Mouse (Mus musculus): ENCODE results near the gene Mip. TPM values are rescaled to one million over a fixed set of nuclear protein-coding genes. Genes with fewer than 3 reads are reported as not detected.
"Not testable (repeated sequence)": the region's sequence is repeated elsewhere in the genome, so short reads cannot be mapped to it uniquely, and the experiment has no call there.

Gene Mip
- polyA plus RNA-seq, 1 experiment: not detected

DNA sequence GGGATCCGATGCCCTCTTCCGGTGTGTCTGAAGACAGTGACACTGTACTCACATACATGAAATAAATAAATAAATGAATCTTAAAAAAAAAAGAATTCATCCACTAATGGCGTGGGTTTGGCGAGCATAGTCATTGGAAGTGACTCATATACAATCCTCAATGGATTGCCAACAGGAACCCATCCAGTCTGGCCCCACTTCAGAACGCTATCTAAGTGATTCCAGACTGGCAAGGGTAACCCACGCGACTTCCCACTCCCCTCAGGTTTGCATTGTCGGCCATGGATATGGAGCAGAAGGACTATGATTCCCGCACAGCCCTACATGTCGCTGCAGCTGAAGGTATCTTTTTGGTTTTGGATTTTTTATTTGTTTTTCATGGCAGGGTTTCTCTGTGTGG lies 17.3 kb upstream of the Mip start:
- TF ChIP-seq CTCF (IDR thresholded peaks at IDR 0.05; ENCODE audit: insufficient read depth, low read depth, low read length): no peak
- no peak for TF ChIP-seq POLR2A (IDR thresholded peaks at IDR 0.05; ENCODE audit: insufficient read depth, low read depth, low read length)
- Histone ChIP-seq H3K4me1 (ENCODE audit: control insufficient read depth, insufficient read depth, low read length) (peaks cover 9% of the 10 kb centered on the region), H3K4me3 (ENCODE audit: insufficient read depth, low read depth, low read length) (no peak overlapping the region), H3K27ac (ENCODE audit: insufficient read depth, low read depth, low read length) (no peak overlapping the region)
- 87% methylated on average over 10 of the region's 10 CpGs for WGBS

DNA sequence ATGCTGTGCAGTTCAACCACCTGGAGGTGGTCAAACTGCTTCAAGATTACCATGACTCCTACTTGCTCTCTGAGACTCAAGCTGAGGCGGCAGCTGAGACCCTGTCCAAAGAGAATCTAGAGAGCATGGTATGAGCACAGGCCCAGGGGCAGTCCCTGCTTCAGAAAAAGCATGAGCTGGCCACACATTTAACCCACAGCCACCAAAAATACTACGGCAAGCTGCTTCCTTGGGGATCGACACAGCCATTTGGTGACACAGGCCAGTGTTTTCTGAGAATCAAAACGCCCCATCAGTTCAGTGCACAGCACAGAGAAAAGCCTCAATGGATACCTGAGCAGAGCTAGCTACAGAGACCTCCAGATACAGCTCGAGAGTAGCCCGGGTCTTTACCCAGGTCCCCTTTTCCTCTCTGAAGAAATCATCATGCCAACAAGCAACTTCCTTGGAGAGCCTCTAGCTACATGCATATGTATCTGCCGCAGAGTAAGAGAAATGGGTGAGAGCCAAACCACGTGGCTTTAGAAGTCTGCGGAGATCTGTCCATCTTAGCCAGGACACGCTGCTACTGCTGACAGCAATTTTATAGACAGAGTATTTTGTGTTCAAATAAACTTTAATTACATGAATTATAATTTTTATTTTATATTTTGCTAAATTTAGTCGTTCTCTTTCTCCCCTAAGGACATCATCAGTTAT lies 16.2 kb upstream of the Mip start:
- no peak overlapping the region for H3K27ac ChIP-seq (ENCODE audit: insufficient read depth, low read depth, low read length)
- H3K4me1 ChIP-seq (ENCODE audit: control insufficient read depth, insufficient read depth, low read length): peaks cover 9% of the 10 kb centered on the region
- no peak overlapping the region for H3K4me3 ChIP-seq (ENCODE audit: insufficient read depth, low read depth, low read length)
- TF ChIP-seq CTCF (IDR thresholded peaks at IDR 0.05; ENCODE audit: insufficient read depth, low read depth, low read length) (no peak), POLR2A (IDR thresholded peaks at IDR 0.05; ENCODE audit: insufficient read depth, low read depth, low read length) (no peak)
- 92% methylated on average over 11 of the region's 11 CpGs for WGBS

DNA sequence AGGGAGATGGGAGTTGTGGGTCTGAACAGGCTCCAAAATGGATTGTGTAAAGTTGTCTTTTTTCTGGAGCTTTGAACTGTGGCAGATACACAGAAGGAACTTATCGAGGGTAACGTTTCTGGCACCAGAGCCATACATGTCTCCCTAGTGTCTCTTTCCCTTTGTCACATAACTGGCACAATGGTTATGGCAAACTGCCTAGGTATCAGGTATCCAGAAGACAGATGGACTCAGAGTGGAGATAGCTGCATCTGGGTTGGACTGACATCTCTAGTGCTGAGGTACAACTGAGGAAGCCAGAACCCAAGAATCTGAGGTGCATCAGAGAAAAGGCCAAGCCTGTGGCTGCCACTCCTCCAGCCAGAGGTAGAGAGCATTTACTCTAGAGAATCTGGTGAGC lies 15.5 kb upstream of the Mip start:
- Histone ChIP-seq H3K4me1 (ENCODE audit: control insufficient read depth, insufficient read depth, low read length) (peaks cover 9% of the 10 kb centered on the region), H3K27ac (ENCODE audit: insufficient read depth, low read depth, low read length) (no peak overlapping the region), H3K4me3 (ENCODE audit: insufficient read depth, low read depth, low read length) (no peak overlapping the region)
- TF ChIP-seq POLR2A (IDR thresholded peaks at IDR 0.05; ENCODE audit: insufficient read depth, low read depth, low read length) (no peak), CTCF (IDR thresholded peaks at IDR 0.05; ENCODE audit: insufficient read depth, low read depth, low read length) (no peak)
- 84% methylated on average over 2 of the region's 2 CpGs for WGBS

DNA sequence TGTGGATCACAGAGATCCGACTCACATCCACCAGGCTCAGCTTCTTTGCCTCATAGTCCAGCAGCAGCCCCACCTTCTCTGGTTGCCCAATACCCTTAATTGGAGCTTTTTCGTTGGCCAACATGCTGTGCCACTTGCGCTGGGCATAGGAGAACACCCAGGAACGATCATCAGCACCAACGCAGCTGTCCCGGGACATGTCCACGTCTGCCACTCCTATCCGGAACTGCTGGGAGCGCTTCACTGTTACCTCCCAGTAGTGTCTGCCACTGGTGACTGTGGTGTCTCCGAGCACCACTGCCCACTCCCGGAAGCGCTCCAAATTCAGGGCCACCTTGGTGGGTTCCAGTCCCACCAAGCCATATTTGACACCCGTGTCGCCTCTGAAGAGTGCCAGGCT lies 14.7 kb upstream of the Mip start:
- WGBS: 15% methylated on average over 14 of the region's 14 CpGs
- Histone ChIP-seq H3K4me1 (ENCODE audit: control insufficient read depth, insufficient read depth, low read length) (peaks cover 9% of the 10 kb centered on the region), H3K4me3 (ENCODE audit: insufficient read depth, low read depth, low read length) (peak overlapping the region; percentile 62), H3K27ac (ENCODE audit: insufficient read depth, low read depth, low read length) (no peak overlapping the region)
- TF ChIP-seq POLR2A (IDR thresholded peaks at IDR 0.05; ENCODE audit: insufficient read depth, low read depth, low read length) (no peak), CTCF (IDR thresholded peaks at IDR 0.05; ENCODE audit: insufficient read depth, low read depth, low read length) (no peak)

DNA sequence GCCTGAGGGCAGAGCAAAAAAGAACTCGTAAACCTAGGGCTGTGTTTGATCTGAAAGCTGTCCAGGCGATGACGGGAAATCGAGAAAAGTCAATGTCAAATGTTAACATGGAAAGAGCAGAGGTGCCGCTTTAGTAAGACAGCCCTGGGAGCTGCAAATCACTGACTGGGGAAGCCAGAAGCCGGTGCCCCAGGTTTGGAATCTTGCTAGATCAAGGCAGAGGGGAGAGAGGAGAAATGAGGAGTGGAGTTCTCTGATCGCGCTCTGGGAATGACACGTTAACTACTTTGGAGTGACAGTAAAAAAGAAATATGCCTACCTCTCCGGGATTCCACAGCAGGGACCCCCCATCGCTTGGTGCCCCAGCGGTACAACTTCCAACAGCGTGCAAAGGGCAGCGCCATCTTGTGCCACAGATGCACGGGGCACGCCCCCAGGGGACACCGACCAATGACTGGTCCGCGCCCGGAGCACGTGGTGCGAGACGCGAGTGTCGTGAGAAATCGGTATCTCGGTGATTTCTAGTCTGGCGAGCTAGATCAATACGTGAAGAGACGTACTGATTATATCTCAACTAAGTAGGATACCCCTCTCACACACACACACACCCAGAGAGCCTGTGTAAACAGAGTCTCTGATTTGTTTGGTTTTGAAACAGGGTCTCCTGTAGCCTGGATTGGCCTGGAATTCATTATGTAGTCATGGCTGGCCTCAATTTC lies 14.1 kb upstream of the Mip start, which contains the start of gene Spryd4:
TSS of gene Spryd4 (minus strand) at position 418 of the 719 bp plus-strand sequence.
- no peak for TF ChIP-seq CTCF (IDR thresholded peaks at IDR 0.05; ENCODE audit: insufficient read depth, low read depth, low read length)
- peak; percentile 56; the same call in 1 of the 2 replicates for TF ChIP-seq POLR2A (IDR thresholded peaks at IDR 0.05; ENCODE audit: insufficient read depth, low read depth, low read length)
- under 1% methylated on average over 30 of the region's 30 CpGs for WGBS
- H3K27ac ChIP-seq (ENCODE audit: insufficient read depth, low read depth, low read length): peak within 1 kb of the TSS; percentile 67; the same call in 1 of the 2 replicates
- H3K4me3 ChIP-seq (ENCODE audit: insufficient read depth, low read depth, low read length): peak within 1 kb of the TSS; percentile 62
- H3K4me1 ChIP-seq (ENCODE audit: control insufficient read depth, insufficient read depth, low read length): peaks cover 9% of the 10 kb centered on the region

DNA sequence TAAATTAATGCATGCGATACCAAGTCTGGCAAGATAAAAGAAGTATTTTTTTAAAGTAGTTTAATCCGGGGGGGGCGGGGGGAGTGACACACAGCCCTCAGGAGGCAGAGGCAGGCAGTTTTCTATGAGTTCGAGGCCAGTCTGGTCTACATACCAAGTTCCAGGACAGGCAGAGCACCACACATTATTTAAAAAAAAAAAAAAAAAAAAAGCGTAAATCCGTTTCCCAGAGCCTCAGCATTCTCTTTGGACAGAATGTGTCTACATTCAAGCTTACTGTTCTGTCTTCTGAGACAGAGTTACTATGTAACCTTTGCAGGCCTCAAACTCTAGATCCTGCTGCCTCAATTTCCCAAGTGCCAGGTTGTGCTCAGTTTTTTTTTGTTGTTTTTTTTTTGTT lies 13.5 kb upstream of the Mip start:
- Histone ChIP-seq H3K27ac (ENCODE audit: insufficient read depth, low read depth, low read length) (0 out of 2 replicates have a peak overlapping the region, but pooled peaks have one; percentile 67), H3K4me3 (ENCODE audit: insufficient read depth, low read depth, low read length) (no peak overlapping the region), H3K4me1 (ENCODE audit: control insufficient read depth, insufficient read depth, low read length) (peaks cover 9% of the 10 kb centered on the region)
- TF ChIP-seq CTCF (IDR thresholded peaks at IDR 0.05; ENCODE audit: insufficient read depth, low read depth, low read length): no peak
- no peak for TF ChIP-seq POLR2A (IDR thresholded peaks at IDR 0.05; ENCODE audit: insufficient read depth, low read depth, low read length)
- 48% methylated on average over 6 of the region's 6 CpGs for WGBS

DNA sequence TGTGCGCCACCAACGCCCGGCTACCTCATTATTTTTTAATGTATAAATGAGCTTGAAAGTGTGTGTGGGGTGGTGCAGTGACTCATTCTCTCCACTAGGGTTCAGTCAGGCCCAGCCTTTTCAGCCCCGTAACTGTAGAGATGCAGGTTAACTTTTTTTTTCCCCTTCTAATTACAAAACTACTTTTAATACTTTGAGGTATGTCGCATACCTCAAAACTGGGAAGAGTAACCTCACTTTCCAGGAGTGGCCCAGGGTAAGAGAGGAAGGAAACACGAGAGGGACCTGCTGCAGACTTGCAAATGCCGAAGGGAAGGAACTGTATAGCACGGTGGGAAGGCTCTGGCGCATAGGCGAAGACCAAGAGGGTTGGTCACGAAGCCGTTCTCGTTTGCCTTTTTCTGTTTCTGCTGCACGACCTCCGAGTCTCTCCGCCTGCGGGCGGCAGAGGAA lies 12.7 kb upstream of the Mip start:
- no peak for TF ChIP-seq CTCF (IDR thresholded peaks at IDR 0.05; ENCODE audit: insufficient read depth, low read depth, low read length)
- no peak for TF ChIP-seq POLR2A (IDR thresholded peaks at IDR 0.05; ENCODE audit: insufficient read depth, low read depth, low read length)
- Histone ChIP-seq H3K4me3 (ENCODE audit: insufficient read depth, low read depth, low read length) (peak overlapping the region; percentile 6), H3K4me1 (ENCODE audit: control insufficient read depth, insufficient read depth, low read length) (peaks cover 9% of the 10 kb centered on the region), H3K27ac (ENCODE audit: insufficient read depth, low read depth, low read length) (no peak overlapping the region)
- WGBS: under 1% methylated on average over 18 of the region's 18 CpGs

DNA sequence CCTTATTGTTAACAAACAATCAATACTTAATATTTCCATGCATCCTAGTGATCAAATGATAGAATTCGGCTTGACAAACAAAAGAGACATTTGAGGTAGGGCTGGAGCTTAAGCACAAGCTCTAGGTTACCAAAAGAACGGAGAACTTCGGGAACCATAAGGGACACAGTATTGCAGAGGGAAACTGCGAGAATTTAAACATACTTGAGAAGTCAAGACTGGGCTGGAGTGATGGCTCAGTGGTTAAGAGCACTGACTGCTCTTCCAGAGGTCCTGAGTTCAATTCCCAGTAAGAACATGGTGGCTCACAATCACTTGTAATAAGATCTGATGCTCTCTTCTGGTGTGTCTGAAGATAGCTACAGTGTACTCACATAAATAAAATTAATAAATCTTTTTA lies 11.5 kb upstream of the Mip start:
- H3K4me1 ChIP-seq (ENCODE audit: control insufficient read depth, insufficient read depth, low read length); H3K27ac ChIP-seq (ENCODE audit: insufficient read depth, low read depth, low read length); H3K4me3 ChIP-seq (ENCODE audit: insufficient read depth, low read depth, low read length): not testable (repeated sequence)
- WGBS: 94% methylated on average over 4 of the region's 4 CpGs

DNA sequence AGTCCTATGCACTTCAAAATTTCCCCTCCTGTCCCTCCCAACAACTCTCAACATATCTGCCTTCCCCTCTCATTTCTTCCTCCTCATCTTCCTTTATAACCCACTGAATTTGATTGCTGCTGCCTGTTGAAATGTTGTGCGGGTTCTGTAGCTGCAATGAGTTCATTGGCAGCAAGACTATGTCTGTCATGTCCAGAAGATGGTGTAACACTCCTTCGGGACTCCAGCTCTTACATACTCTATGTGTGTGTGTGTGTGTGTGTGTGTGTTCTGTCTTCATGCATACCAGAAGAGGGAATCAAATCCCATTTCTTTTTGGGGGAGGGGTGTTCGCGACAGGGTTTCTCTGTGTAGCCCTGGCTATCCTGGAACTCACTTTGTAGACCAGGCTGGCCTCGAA lies 10.7 kb upstream of the Mip start:
- TF ChIP-seq CTCF (IDR thresholded peaks at IDR 0.05; ENCODE audit: insufficient read depth, low read depth, low read length): no peak
- TF ChIP-seq POLR2A (IDR thresholded peaks at IDR 0.05; ENCODE audit: insufficient read depth, low read depth, low read length): no peak
- Histone ChIP-seq H3K4me1 (ENCODE audit: control insufficient read depth, insufficient read depth, low read length) (peaks cover 9% of the 10 kb centered on the region), H3K4me3 (ENCODE audit: insufficient read depth, low read depth, low read length) (no peak overlapping the region), H3K27ac (ENCODE audit: insufficient read depth, low read depth, low read length) (no peak overlapping the region)
- WGBS: 82% methylated on average over 5 of the region's 5 CpGs

All from olfactory bulb, adult 2 months (tissue).